Mouse (Mus musculus) erythroid progenitor cell, adult 5-6 weeks (primary cell): ENCODE measurements around the gene Zfp619. TPM values are rescaled to one million over a fixed set of nuclear protein-coding genes. Genes with fewer than 3 reads are reported as not detected.
A peak's percentile ranks its signal among the peaks of the same experiment; 100 is the strongest.
"Not testable (repeated sequence)": the region's sequence is repeated elsewhere in the genome, so short reads cannot be mapped to it uniquely, and the experiment has no call there.

Source experiments
- ATAC-seq: replicated peaks from 2 replicates; pipeline ENCODE4 v1.8.0; 2016; ENCODE audit warnings: moderate number of reproducible peaks, mild to moderate bottlenecking, moderate TSS enrichment, inconsistent platforms; ENCODE audit not compliant: poor library complexity, low FRiP score, severe bottlenecking
- total RNA-seq, 2 experiments: library from RNA; stranded (forward) in 1 of 2; stranded (reverse) in 1 of 2; fragments of 150-400 nt in 1 of 2; fragments of 186-747, 209-891 nt in 1 of 2; gene quantifications; 2 replicates each; pipeline versions ENCODE4 v1.2.3 to v1.2.4; 2015 to 2017; ENCODE audit warnings: low replicate concordance in 2 of 2

The Zfp619 gene
- total RNA-seq, 2 experiments from 2014 or later = 0.30 to 2.1 TPM

DNA sequence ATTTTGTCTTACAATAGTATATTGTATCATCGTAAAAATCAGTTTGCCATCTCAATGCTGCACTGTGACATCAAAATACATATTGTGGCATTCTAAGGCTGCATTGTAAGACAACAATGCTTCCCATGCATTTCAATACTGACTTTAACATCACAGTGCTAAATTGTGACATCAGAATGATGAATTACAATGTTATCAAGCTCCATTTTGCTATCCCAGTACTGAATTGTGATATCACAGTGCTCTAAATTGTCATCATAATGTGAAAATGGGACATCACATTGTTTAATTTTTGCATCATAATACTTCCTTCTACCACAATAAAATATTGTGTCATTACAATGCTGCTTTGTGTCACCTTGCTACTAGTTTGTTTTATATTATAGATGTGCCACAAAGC, 70.5 kb downstream of the Zfp619 start:
- ATAC-seq = no peak

DNA sequence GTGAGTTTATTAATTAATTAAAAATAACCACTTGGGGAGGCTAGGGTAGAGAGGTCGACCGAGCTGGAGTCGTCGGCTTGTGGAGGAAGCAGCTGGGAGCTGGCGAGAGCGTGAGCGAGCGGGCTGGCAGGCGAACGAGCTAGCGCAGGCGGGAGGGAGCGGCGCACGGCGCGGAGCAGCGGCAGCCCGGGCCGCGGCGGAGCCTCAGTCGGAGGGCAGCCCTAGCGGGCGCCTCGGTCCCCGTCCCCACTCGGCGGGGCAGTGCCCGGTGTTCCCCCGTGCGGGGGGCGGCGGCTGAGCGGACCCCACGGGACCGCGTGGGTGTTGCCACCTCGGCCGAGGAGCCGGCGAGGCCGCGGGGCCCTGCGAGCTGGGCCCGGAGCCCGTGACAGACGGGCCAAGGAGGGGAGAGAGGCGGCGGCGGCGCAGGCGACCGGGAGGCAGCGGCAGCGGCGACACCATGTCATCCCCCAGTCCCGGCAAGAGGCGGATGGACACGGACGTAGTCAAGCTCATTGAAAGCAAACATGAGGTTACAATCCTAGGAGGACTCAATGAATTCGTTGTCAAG, 71.0 kb downstream of the Zfp619 start:
- peak; percentile 83 for ATAC-seq

DNA sequence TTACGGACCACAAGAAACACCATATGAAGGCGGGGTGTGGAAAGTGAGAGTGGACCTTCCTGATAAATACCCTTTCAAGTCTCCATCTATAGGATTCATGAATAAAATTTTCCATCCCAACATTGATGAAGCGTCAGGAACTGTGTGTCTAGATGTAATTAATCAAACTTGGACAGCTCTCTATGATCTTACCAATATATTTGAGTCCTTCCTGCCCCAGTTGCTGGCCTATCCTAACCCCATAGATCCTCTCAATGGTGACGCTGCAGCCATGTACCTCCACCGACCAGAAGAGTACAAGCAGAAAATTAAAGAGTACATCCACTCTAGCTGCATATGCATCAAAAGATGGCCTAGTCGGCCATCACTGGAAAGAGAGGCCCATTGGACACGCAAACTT, 71.5 kb downstream of the Zfp619 start:
- not testable (repeated sequence) for ATAC-seq

Other genes with a start within 250 kb of the Zfp619 start
- not detected in 2 replicates for gene Gm5114, start 104.6 kb upstream of the Zfp619 start, total RNA-seq (2015; ENCODE audit: low replicate concordance)
- gene Gm5114, start 104.6 kb upstream of the Zfp619 start, total RNA-seq (2017; ENCODE audit: low replicate concordance) = not detected in 2 replicates